Mouse (Mus musculus): ENCODE measurements around the gene Slc9a5. TPM values are rescaled to one million over a fixed set of nuclear protein-coding genes. Genes with fewer than 3 reads are reported as not detected.
A peak's percentile ranks its signal among the peaks of the same experiment; 100 is the strongest.

The Slc9a5 gene
- polyA plus RNA-seq, 1 experiment from 2014 or later, result 4.1 TPM

DNA sequence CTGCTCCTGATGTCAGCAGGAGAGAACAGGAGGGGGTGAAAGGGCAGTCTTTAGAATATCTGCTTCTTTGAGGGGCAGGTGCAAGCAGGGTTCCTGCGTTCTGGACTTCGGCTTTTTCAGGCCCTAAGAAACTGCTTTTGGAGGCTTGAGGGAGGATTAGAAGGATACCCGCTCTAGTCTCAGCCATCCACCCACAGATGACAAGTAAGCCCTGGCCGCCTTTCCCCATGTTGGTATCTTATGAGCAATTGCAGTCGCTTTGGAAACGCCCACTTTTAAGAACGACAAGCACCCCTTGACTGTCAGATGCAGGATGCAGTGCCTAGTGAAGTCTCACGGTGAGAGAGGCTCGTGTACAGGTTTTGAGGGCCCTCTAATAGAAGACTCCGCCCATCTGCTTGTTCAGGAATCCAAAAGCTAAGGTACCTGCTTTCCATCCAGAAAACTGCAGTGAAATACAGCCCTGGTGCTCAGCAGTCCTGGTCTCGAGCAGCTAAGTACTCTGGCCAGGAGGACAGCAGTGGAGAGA is 29.9 kb upstream of the Slc9a5 start:
- Histone ChIP-seq H3K27me3 (ENCODE audit: control insufficient read depth, insufficient read depth, low read length) (no peaks in the 10 kb centered on the region), H3K36me3 (ENCODE audit: control insufficient read depth, insufficient read depth, low read length) (peaks cover 13% of the 10 kb centered on the region), H3K4me2 (ENCODE audit: low read depth) (no peak overlapping the region), H3K9ac (ENCODE audit: low read length) (no peak overlapping the region), H3K4me3 (ENCODE audit: low read depth, low read length) (no peak overlapping the region), H3K9me3 (ENCODE audit: control insufficient read depth, low read length) (no peaks in the 10 kb centered on the region), H3K4me1 (ENCODE audit: control insufficient read depth, insufficient read depth, low read length) (no peaks in the 10 kb centered on the region), H3K27ac (ENCODE audit: low read depth, low read length) (no peak overlapping the region)
- 85% methylated on average over 11 of the region's 11 CpGs for WGBS
- no peak for DNase-seq (ENCODE audit: low spot score)
- ATAC-seq (ENCODE audit: insufficient read depth, low FRiP score, low TSS enrichment), result no peak

DNA sequence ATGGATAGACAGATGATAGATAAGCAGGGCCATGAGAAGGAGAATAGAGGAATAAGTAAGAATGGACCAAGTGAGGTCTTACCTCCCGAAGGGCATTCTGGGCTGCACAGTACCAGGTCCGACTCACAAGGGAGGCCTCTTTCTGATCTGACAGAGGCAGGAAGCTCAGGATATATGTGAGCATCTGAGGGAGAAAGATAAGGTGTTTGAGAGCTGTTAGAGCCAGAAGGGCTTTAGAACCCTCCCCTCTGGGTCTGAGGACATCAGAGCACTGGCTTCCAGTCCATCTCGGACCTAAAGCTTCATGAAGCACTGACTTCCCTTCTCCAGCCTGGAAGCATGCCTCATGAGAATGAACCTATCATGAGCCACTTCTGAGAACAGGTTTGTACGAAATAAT is 25.5 kb upstream of the Slc9a5 start:
- WGBS, result 89% methylated on average over 4 of the region's 4 CpGs
- Histone ChIP-seq H3K9ac (ENCODE audit: low read length) (no peak overlapping the region), H3K27me3 (ENCODE audit: control insufficient read depth, insufficient read depth, low read length) (no peaks in the 10 kb centered on the region), H3K9me3 (ENCODE audit: control insufficient read depth, low read length) (no peaks in the 10 kb centered on the region), H3K4me3 (ENCODE audit: low read depth, low read length) (no peak overlapping the region), H3K27ac (ENCODE audit: low read depth, low read length) (no peak overlapping the region), H3K4me1 (ENCODE audit: control insufficient read depth, insufficient read depth, low read length) (peaks cover 9% of the 10 kb centered on the region), H3K36me3 (ENCODE audit: control insufficient read depth, insufficient read depth, low read length) (peaks cover 2% of the 10 kb centered on the region), H3K4me2 (ENCODE audit: low read depth) (no peak overlapping the region)
- no peak for DNase-seq (ENCODE audit: low spot score)
- no peak for ATAC-seq (ENCODE audit: insufficient read depth, low FRiP score, low TSS enrichment)

GRCm38 (mm10) chr8:105325641-105326093 is 23.0 kb upstream of the Slc9a5 start:
- Histone ChIP-seq H3K9ac (ENCODE audit: low read length) (peak overlapping the region; percentile 80), H3K27ac (ENCODE audit: low read depth, low read length) (peak overlapping the region; percentile 84), H3K27me3 (ENCODE audit: control insufficient read depth, insufficient read depth, low read length) (no peaks in the 10 kb centered on the region), H3K4me3 (ENCODE audit: low read depth, low read length) (peak overlapping the region; percentile 77), H3K4me1 (ENCODE audit: control insufficient read depth, insufficient read depth, low read length) (peaks cover 9% of the 10 kb centered on the region), H3K4me2 (ENCODE audit: low read depth) (peak overlapping the region; percentile 76), H3K36me3 (ENCODE audit: control insufficient read depth, insufficient read depth, low read length) (peaks cover 19% of the 10 kb centered on the region), H3K9me3 (ENCODE audit: control insufficient read depth, low read length) (no peaks in the 10 kb centered on the region)
- DNase-seq (ENCODE audit: low spot score), result peak; percentile 67
- under 1% methylated on average over 12 of the region's 12 CpGs for WGBS
- ATAC-seq (ENCODE audit: insufficient read depth, low FRiP score, low TSS enrichment), result peak; percentile 63

GRCm38 (mm10) chr8:105326141-105326672 is 22.4 kb upstream of the Slc9a5 start, which contains the start of the genes Lrrc29 and Tmem208:
Gene Lrrc29, minus strand, starts transcription at chr8:105326278.
Gene Tmem208, plus strand, starts transcription at chr8:105326354.
- H3K27ac ChIP-seq (ENCODE audit: low read depth, low read length), result peak within 1 kb of the TSS; percentile 84
- peaks cover 9% of the 10 kb centered on the region for H3K4me1 ChIP-seq (ENCODE audit: control insufficient read depth, insufficient read depth, low read length)
- H3K36me3 ChIP-seq (ENCODE audit: control insufficient read depth, insufficient read depth, low read length), result peaks cover 19% of the 10 kb centered on the region
- peak within 1 kb of the TSS; percentile 87 for H3K4me2 ChIP-seq (ENCODE audit: low read depth)
- peak within 1 kb of the TSS; percentile 77 for H3K4me3 ChIP-seq (ENCODE audit: low read depth, low read length)
- DNase-seq (ENCODE audit: low spot score), result peak; percentile 97
- no peaks in the 10 kb centered on the region for H3K9me3 ChIP-seq (ENCODE audit: control insufficient read depth, low read length)
- peak; percentile 91 for ATAC-seq (ENCODE audit: insufficient read depth, low FRiP score, low TSS enrichment)
- under 1% methylated on average over 36 of the region's 36 CpGs for WGBS
- no peaks in the 10 kb centered on the region for H3K27me3 ChIP-seq (ENCODE audit: control insufficient read depth, insufficient read depth, low read length)
- H3K9ac ChIP-seq (ENCODE audit: low read length), result peak within 1 kb of the TSS; percentile 80

DNA sequence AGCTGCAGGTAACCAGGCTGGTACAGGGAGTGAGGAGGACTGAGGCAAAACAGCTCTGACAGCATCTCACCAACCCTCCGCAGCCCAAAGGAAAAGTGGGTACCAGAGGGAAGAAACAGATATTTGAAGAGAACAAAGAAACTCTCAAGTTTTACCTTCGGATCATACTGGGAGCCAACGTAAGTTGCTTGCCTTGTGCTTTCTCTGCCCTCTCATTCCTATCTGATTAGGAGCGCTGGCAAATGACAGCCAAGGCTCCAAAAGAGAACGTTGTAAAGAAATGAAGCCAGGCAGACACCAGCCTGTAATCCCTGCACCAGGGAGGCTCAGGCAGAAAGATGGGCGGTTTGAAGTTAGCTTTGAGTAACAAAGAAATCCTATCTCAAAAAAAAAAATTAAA is 21.7 kb upstream of the Slc9a5 start:
- Histone ChIP-seq H3K9me3 (ENCODE audit: control insufficient read depth, low read length) (no peaks in the 10 kb centered on the region), H3K4me3 (ENCODE audit: low read depth, low read length) (peak overlapping the region; percentile 77), H3K27ac (ENCODE audit: low read depth, low read length) (no peak overlapping the region), H3K9ac (ENCODE audit: low read length) (peak overlapping the region; percentile 65), H3K27me3 (ENCODE audit: control insufficient read depth, insufficient read depth, low read length) (no peaks in the 10 kb centered on the region), H3K4me1 (ENCODE audit: control insufficient read depth, insufficient read depth, low read length) (peaks cover 9% of the 10 kb centered on the region), H3K36me3 (ENCODE audit: control insufficient read depth, insufficient read depth, low read length) (peaks cover 19% of the 10 kb centered on the region), H3K4me2 (ENCODE audit: low read depth) (peak overlapping the region; percentile 87)
- WGBS, result 50% methylated on average over 6 of the region's 6 CpGs
- DNase-seq (ENCODE audit: low spot score), result no peak
- 0 out of 2 replicates have a peak, but pooled peaks have one; percentile 0 for ATAC-seq (ENCODE audit: insufficient read depth, low FRiP score, low TSS enrichment)

GRCm38 (mm10) chr8:105330325-105330724 is 18.3 kb upstream of the Slc9a5 start:
- DNase-seq (ENCODE audit: low spot score) (no peak), ATAC-seq (ENCODE audit: insufficient read depth, low FRiP score, low TSS enrichment) (no peak)
- Histone ChIP-seq H3K36me3 (ENCODE audit: control insufficient read depth, insufficient read depth, low read length) (peaks cover 19% of the 10 kb centered on the region), H3K27me3 (ENCODE audit: control insufficient read depth, insufficient read depth, low read length) (no peaks in the 10 kb centered on the region), H3K4me2 (ENCODE audit: low read depth) (no peak overlapping the region), H3K4me3 (ENCODE audit: low read depth, low read length) (no peak overlapping the region), H3K9ac (ENCODE audit: low read length) (no peak overlapping the region), H3K27ac (ENCODE audit: low read depth, low read length) (no peak overlapping the region), H3K9me3 (ENCODE audit: control insufficient read depth, low read length) (no peaks in the 10 kb centered on the region), H3K4me1 (ENCODE audit: control insufficient read depth, insufficient read depth, low read length) (peaks cover 6% of the 10 kb centered on the region)
- 92% methylated on average over 12 of the region's 12 CpGs for WGBS

DNA sequence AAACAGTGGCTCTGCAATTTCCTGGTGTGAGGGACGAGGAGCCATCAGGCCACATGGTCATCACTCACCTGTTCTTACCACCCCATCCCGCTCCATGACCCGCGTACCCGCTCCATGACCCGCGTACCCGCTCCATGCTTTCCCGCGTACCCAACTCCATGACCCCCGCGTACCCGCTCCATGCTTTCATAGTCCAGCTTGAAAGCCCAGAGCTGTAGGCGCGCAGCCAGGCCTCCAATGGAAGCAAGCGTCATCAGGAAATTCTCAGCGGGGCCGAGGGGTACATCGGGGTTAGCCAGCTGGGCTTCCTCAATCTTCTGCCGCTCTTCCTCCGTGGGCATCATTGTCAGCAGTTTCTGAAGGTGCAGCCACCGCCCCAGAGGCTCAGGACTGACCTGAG is 17.2 kb upstream of the Slc9a5 start:
- DNase-seq (ENCODE audit: low spot score) (no peak), ATAC-seq (ENCODE audit: insufficient read depth, low FRiP score, low TSS enrichment) (no peak)
- Histone ChIP-seq H3K4me1 (ENCODE audit: control insufficient read depth, insufficient read depth, low read length) (peaks cover 5% of the 10 kb centered on the region; the same call in 1 of the 2 replicates), H3K27me3 (ENCODE audit: control insufficient read depth, insufficient read depth, low read length) (no peaks in the 10 kb centered on the region), H3K9ac (ENCODE audit: low read length) (no peak overlapping the region), H3K9me3 (ENCODE audit: control insufficient read depth, low read length) (no peaks in the 10 kb centered on the region), H3K4me3 (ENCODE audit: low read depth, low read length) (no peak overlapping the region), H3K4me2 (ENCODE audit: low read depth) (no peak overlapping the region), H3K36me3 (ENCODE audit: control insufficient read depth, insufficient read depth, low read length) (peaks cover 19% of the 10 kb centered on the region), H3K27ac (ENCODE audit: low read depth, low read length) (no peak overlapping the region)
- WGBS, result 95% methylated on average over 22 of the region's 22 CpGs

DNA sequence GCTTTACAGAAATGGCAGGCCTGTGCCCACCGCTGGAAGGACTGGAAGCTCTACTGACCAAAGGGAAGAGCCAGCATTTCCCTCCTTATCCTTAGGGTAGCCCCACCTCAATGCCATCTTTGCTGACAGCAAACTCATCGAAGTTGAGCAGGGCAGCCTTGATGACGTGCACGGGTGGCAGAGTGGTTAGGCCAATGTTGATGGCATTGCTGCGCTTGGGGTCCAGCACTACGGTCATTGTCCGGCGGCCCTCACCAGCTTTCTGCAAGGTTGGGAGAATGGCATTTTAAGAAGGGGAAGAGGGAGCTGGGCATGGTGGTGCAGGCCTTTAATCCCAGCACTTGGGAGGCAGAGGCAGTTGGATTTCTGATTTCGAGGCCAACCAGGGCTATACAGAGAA is 16.7 kb upstream of the Slc9a5 start:
- ATAC-seq (ENCODE audit: insufficient read depth, low FRiP score, low TSS enrichment), result no peak
- Histone ChIP-seq H3K9ac (ENCODE audit: low read length) (no peak overlapping the region), H3K9me3 (ENCODE audit: control insufficient read depth, low read length) (no peaks in the 10 kb centered on the region), H3K4me2 (ENCODE audit: low read depth) (no peak overlapping the region), H3K4me1 (ENCODE audit: control insufficient read depth, insufficient read depth, low read length) (peaks cover 5% of the 10 kb centered on the region; the same call in 1 of the 2 replicates), H3K27ac (ENCODE audit: low read depth, low read length) (no peak overlapping the region), H3K27me3 (ENCODE audit: control insufficient read depth, insufficient read depth, low read length) (no peaks in the 10 kb centered on the region), H3K4me3 (ENCODE audit: low read depth, low read length) (no peak overlapping the region), H3K36me3 (ENCODE audit: control insufficient read depth, insufficient read depth, low read length) (peaks cover 19% of the 10 kb centered on the region)
- WGBS, result 91% methylated on average over 9 of the region's 9 CpGs
- DNase-seq (ENCODE audit: low spot score), result no peak

DNA sequence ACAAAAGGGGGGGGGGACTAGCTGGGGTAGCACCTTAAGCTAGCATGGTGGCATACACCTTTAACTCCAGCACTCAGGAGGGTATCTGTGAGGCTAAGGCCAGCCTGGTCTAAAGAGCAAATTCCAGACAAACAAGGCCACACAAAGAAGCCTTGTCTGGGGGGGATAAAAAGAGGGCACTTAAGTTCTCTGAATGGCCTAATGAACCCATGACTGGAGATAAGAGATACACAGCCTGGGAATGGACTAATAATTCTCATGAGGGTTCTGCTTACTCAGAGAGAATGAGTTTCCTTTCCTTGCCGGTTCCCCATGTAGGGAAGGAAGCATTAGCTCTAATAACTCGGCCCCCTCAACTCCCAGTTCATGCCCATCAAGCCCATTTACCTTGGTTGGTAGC is 16.1 kb upstream of the Slc9a5 start:
- no peak overlapping the region for H3K4me2 ChIP-seq (ENCODE audit: low read depth)
- H3K9me3 ChIP-seq (ENCODE audit: control insufficient read depth, low read length), result no peaks in the 10 kb centered on the region
- WGBS, result 74% methylated on average over 2 of the region's 2 CpGs
- H3K9ac ChIP-seq (ENCODE audit: low read length), result no peak overlapping the region
- H3K27ac ChIP-seq (ENCODE audit: low read depth, low read length), result no peak overlapping the region
- no peaks in the 10 kb centered on the region for H3K27me3 ChIP-seq (ENCODE audit: control insufficient read depth, insufficient read depth, low read length)
- no peak overlapping the region for H3K4me3 ChIP-seq (ENCODE audit: low read depth, low read length)
- H3K4me1 ChIP-seq (ENCODE audit: control insufficient read depth, insufficient read depth, low read length), result no peaks in the 10 kb centered on the region
- DNase-seq (ENCODE audit: low spot score) (no peak), ATAC-seq (ENCODE audit: insufficient read depth, low FRiP score, low TSS enrichment) (no peak)
- peaks cover 19% of the 10 kb centered on the region for H3K36me3 ChIP-seq (ENCODE audit: control insufficient read depth, insufficient read depth, low read length)
